Mouse (Mus musculus): ENCODE data around the gene Med29.

DNA sequence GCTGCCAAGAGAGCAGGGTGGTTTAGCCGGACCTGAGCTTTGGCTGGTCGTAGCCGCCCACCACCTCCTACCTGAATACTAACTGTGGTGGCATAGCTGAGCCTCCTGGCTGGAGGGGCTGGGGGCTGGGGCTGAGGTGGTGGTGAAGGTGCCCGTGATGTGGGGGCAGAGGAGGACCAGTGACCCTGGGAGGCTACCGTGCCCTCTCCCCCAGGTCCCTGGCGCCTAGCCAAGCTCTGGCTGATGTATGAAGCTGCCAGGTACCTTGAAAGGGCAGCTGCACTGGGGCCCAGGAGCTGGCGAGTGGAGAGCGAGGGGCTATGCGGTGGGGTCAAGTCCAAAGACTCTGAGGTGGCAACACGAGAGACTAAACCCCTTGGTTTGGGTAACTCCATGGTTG is 32.7 kb downstream of the Med29 start:
- TF ChIP-seq TBP (IDR thresholded peaks at IDR 0.05; ENCODE audit: low read depth, low read length): no peak
- TF ChIP-seq TAL1 (IDR thresholded peaks at IDR 0.05; ENCODE audit: low read length): no peak
- TF ChIP-seq MEF2A (IDR thresholded peaks at IDR 0.05; ENCODE audit: extremely low read depth, insufficient replicate concordance, low read depth, low read length, poor library complexity, severe bottlenecking): no peak
- no peak for TF ChIP-seq POLR2AphosphoS2 (IDR thresholded peaks at IDR 0.05; ENCODE audit: low read length)
- no peak for TF ChIP-seq UBTF (IDR thresholded peaks at IDR 0.05; ENCODE audit: borderline replicate concordance, insufficient read depth, low read depth, low read length)
- TF ChIP-seq POLR2A (IDR thresholded peaks at IDR 0.05; ENCODE audit: control insufficient read depth in 1 of 2, insufficient read depth in 1 of 2, low read depth in 1 of 2, low read length in 2 of 2, poor library complexity in 1 of 2): no peak
- no peak for TF ChIP-seq ZC3H11A (IDR thresholded peaks at IDR 0.05; ENCODE audit: low read depth, low read length)
- no peak for TF ChIP-seq EP300 (IDR thresholded peaks at IDR 0.05; ENCODE audit: low read depth in 1 of 2, low read length in 2 of 2)
- TF ChIP-seq TCF12 (IDR thresholded peaks at IDR 0.05; ENCODE audit: low read depth, low read length): no peak
- no peak for TF ChIP-seq MXI1 (IDR thresholded peaks at IDR 0.05; ENCODE audit: low read depth, low read length)
- no peak for TF ChIP-seq MAFK (IDR thresholded peaks at IDR 0.05; ENCODE audit: borderline replicate concordance, low read depth, low read length)
